Mouse (Mus musculus): ENCODE data around the gene Prex1. TPM values are rescaled to one million over a fixed set of nuclear protein-coding genes. Genes with fewer than 3 reads are reported as not detected.

Gene Prex1
- total and polyA plus RNA-seq, 2 experiments from 2014 or later = 4.0 to 6.2 TPM

GRCm38 (mm10) chr2:166745849-166746248, 32.2 kb upstream of the Prex1 start:
- Histone ChIP-seq H3K4me1 (ENCODE audit: control insufficient read depth, insufficient read depth) (no peaks in the 10 kb centered on the region), H3K27ac (ENCODE audit: low read depth) (no peak overlapping the region), H3K4me3 (ENCODE audit: low read depth, low read length) (no peak overlapping the region), H3K9me3 (replicated peaks; ENCODE audit: control insufficient read depth, low read length) (no peaks in the 10 kb centered on the region), H3K9ac (replicated peaks; ENCODE audit: low read depth, low read length) (no peak overlapping the region), H3K36me3 (replicated peaks; ENCODE audit: control insufficient read depth, insufficient read depth, low read length) (no peaks in the 10 kb centered on the region), H3K27me3 (ENCODE audit: control insufficient read depth, insufficient read depth, low read length) (no peaks in the 10 kb centered on the region), H3K4me2 (ENCODE audit: low read depth, low read length) (no peak overlapping the region)
- 65% methylated on average over 9 of the region's 9 CpGs for WGBS
- TF ChIP-seq EP300 (IDR thresholded peaks at IDR 0.05; ENCODE audit: low read depth) = no peak
- TF ChIP-seq CTCF (IDR thresholded peaks at IDR 0.05; ENCODE audit: low read depth) = no peak
- ATAC-seq (ENCODE audit: insufficient read depth, low read depth) (peak; percentile 8; the same call in 1 of the 2 replicates), DNase-seq (ENCODE audit: low spot score) (no peak)

GRCm38 (mm10) chr2:166744433-166744832, 30.8 kb upstream of the Prex1 start:
- no peak for DNase-seq (ENCODE audit: low spot score)
- WGBS = 60% methylated on average over 7 of the region's 7 CpGs

DNA sequence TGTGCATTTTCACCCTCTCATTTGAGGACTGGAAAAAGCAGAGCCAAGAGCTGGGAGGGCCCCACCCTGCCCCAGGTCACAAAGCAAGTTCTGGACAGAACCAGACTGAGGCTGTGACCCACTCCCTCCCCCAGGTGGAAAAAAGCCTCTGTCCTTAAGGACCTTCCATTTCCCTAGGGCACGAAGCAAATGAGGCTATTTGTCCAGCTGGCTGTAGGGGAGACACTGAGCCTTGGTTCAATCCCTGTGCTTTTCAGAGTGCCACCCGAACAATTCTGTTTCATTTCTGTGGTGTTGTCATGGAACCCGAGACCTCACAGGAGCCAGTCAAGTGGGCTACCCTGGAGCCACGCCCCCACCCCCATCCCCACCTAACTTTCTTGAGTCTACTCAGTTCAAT, 29.9 kb upstream of the Prex1 start:
- H3K4me2 ChIP-seq (ENCODE audit: low read depth, low read length) = no peak overlapping the region
- no peak overlapping the region for H3K4me3 ChIP-seq (ENCODE audit: low read depth, low read length)
- H3K4me1 ChIP-seq (ENCODE audit: control insufficient read depth, insufficient read depth) = no peaks in the 10 kb centered on the region
- no peak overlapping the region for H3K27ac ChIP-seq (ENCODE audit: low read depth)
- H3K9ac ChIP-seq (replicated peaks; ENCODE audit: low read depth, low read length) = no peak overlapping the region
- H3K9me3 ChIP-seq (replicated peaks; ENCODE audit: control insufficient read depth, low read length) = no peaks in the 10 kb centered on the region
- no peaks in the 10 kb centered on the region for H3K36me3 ChIP-seq (replicated peaks; ENCODE audit: control insufficient read depth, insufficient read depth, low read length)
- no peak for DNase-seq (ENCODE audit: low spot score)
- TF ChIP-seq CTCF (IDR thresholded peaks at IDR 0.05; ENCODE audit: low read depth) (no peak), EP300 (IDR thresholded peaks at IDR 0.05; ENCODE audit: low read depth) (no peak)
- no peaks in the 10 kb centered on the region for H3K27me3 ChIP-seq (ENCODE audit: control insufficient read depth, insufficient read depth, low read length)
- no peak for ATAC-seq (ENCODE audit: insufficient read depth, low read depth)
- 65% methylated on average over 4 of the region's 4 CpGs for WGBS

More at GRCm38 (mm10) chr2:166744433-166744832, 30.8 kb upstream of the Prex1 start:
- no peak for ATAC-seq (ENCODE audit: insufficient read depth, low read depth)
- H3K9me3 ChIP-seq (replicated peaks; ENCODE audit: control insufficient read depth, low read length) = no peaks in the 10 kb centered on the region
- TF ChIP-seq CTCF (IDR thresholded peaks at IDR 0.05; ENCODE audit: low read depth) = no peak
- TF ChIP-seq EP300 (IDR thresholded peaks at IDR 0.05; ENCODE audit: low read depth) = no peak
- H3K4me1 ChIP-seq (ENCODE audit: control insufficient read depth, insufficient read depth) = no peaks in the 10 kb centered on the region
- H3K9ac ChIP-seq (replicated peaks; ENCODE audit: low read depth, low read length) = no peak overlapping the region
- H3K4me3 ChIP-seq (ENCODE audit: low read depth, low read length) = no peak overlapping the region
- no peaks in the 10 kb centered on the region for H3K27me3 ChIP-seq (ENCODE audit: control insufficient read depth, insufficient read depth, low read length)
- H3K36me3 ChIP-seq (replicated peaks; ENCODE audit: control insufficient read depth, insufficient read depth, low read length) = no peaks in the 10 kb centered on the region
- H3K27ac ChIP-seq (ENCODE audit: low read depth) = no peak overlapping the region
- H3K4me2 ChIP-seq (ENCODE audit: low read depth, low read length) = no peak overlapping the region

- no peak overlapping the region for H3K27ac ChIP-seq (ENCODE audit: low read depth)
- no peaks in the 10 kb centered on the region for H3K27me3 ChIP-seq (ENCODE audit: control insufficient read depth, insufficient read depth, low read length)
- H3K9ac ChIP-seq (replicated peaks; ENCODE audit: low read depth, low read length) = no peak overlapping the region
- H3K4me1 ChIP-seq (ENCODE audit: control insufficient read depth, insufficient read depth) = no peaks in the 10 kb centered on the region
- WGBS = 76% methylated on average over 6 of the region's 6 CpGs
- no peak for TF ChIP-seq EP300 (IDR thresholded peaks at IDR 0.05; ENCODE audit: low read depth)
- TF ChIP-seq CTCF (IDR thresholded peaks at IDR 0.05; ENCODE audit: low read depth) = no peak
- H3K36me3 ChIP-seq (replicated peaks; ENCODE audit: control insufficient read depth, insufficient read depth, low read length) = no peaks in the 10 kb centered on the region
- no peak overlapping the region for H3K4me2 ChIP-seq (ENCODE audit: low read depth, low read length)
- ATAC-seq (ENCODE audit: insufficient read depth, low read depth) = no peak
- no peak for DNase-seq (ENCODE audit: low spot score)
- H3K4me3 ChIP-seq (ENCODE audit: low read depth, low read length) = no peak overlapping the region
- H3K9me3 ChIP-seq (replicated peaks; ENCODE audit: control insufficient read depth, low read length) = no peaks in the 10 kb centered on the region
Measured at GRCm38 (mm10) chr2:166741445-166741844, 27.8 kb upstream of the Prex1 start.

DNA sequence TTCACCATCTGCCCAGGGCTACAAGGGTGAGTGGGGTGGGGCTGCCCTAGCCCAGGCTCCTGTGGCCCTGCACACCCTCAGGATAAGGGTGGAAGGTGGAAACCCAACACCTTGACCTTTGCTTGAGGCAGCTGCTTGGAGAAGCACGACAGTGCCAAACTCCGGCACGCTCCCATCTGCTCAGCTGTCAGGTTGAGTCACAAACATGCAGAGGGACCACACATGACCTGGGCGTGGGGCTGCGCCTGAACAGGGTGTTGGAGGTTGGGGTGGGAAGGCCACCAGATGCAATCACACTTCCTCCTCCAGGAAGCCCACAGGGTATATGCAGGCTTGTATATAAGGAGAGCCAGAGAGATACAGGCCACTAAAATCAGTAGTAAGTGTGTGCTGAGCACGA, 26.8 kb upstream of the Prex1 start:
- whole genome bisulfite sequencing = 73% methylated on average over 6 of the region's 6 CpGs
- H3K4me1 ChIP-seq (ENCODE audit: control insufficient read depth, insufficient read depth) = no peaks in the 10 kb centered on the region
- no peaks in the 10 kb centered on the region for H3K36me3 ChIP-seq (replicated peaks; ENCODE audit: control insufficient read depth, insufficient read depth, low read length)
- no peaks in the 10 kb centered on the region for H3K9me3 ChIP-seq (replicated peaks; ENCODE audit: control insufficient read depth, low read length)
- TF ChIP-seq CTCF (IDR thresholded peaks at IDR 0.05; ENCODE audit: low read depth) = no peak
- no peak for TF ChIP-seq EP300 (IDR thresholded peaks at IDR 0.05; ENCODE audit: low read depth)
- H3K4me3 ChIP-seq (ENCODE audit: low read depth, low read length) = no peak overlapping the region
- H3K27ac ChIP-seq (ENCODE audit: low read depth) = no peak overlapping the region
- no peak overlapping the region for H3K4me2 ChIP-seq (ENCODE audit: low read depth, low read length)
- H3K9ac ChIP-seq (replicated peaks; ENCODE audit: low read depth, low read length) = no peak overlapping the region
- ATAC-seq (ENCODE audit: insufficient read depth, low read depth) (no peak), DNase-seq (ENCODE audit: low spot score) (no peak)
- H3K27me3 ChIP-seq (ENCODE audit: control insufficient read depth, insufficient read depth, low read length) = no peaks in the 10 kb centered on the region

DNA sequence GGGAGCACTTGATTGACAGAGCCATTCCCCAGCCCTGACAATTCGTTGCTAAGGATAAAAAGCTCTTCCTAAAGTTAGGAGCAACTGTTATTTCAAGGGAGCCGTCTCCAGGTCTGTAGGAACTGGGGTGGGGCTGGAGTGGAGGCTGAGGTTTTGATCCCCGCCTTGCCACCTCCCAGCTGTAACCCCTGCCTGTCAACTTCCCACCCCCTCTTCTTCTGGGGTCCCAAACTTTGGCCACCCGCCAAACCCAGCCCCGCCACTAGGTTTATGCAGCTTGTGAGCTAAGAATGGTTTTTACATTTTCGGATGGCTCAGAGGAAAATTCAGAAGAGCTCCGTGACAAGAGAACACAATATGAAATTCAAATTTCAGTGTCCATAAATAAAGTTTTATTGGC, 23.7 kb upstream of the Prex1 start:
- Histone ChIP-seq H3K4me1 (ENCODE audit: control insufficient read depth, insufficient read depth) (no peaks in the 10 kb centered on the region), H3K27ac (ENCODE audit: low read depth) (no peak overlapping the region), H3K9ac (replicated peaks; ENCODE audit: low read depth, low read length) (no peak overlapping the region), H3K36me3 (replicated peaks; ENCODE audit: control insufficient read depth, insufficient read depth, low read length) (no peaks in the 10 kb centered on the region), H3K27me3 (ENCODE audit: control insufficient read depth, insufficient read depth, low read length) (no peaks in the 10 kb centered on the region), H3K9me3 (replicated peaks; ENCODE audit: control insufficient read depth, low read length) (no peaks in the 10 kb centered on the region), H3K4me2 (ENCODE audit: low read depth, low read length) (no peak overlapping the region), H3K4me3 (ENCODE audit: low read depth, low read length) (no peak overlapping the region)
- WGBS = 72% methylated on average over 7 of the region's 7 CpGs
- DNase-seq (ENCODE audit: low spot score) = no peak
- no peak for TF ChIP-seq EP300 (IDR thresholded peaks at IDR 0.05; ENCODE audit: low read depth)
- no peak for TF ChIP-seq CTCF (IDR thresholded peaks at IDR 0.05; ENCODE audit: low read depth)
- ATAC-seq (ENCODE audit: insufficient read depth, low read depth) = no peak
